Mouse (Mus musculus) heart, postnatal 0 days (tissue): ENCODE data around the gene Higd1b.

Experiments used
- CTCF ChIP-seq: IDR thresholded peaks from 2 replicates; pipeline ENCODE4 v1.5.1; 2016; ENCODE audit warnings: antibody characterized with exemption, control low read depth, low read depth
- EP300 ChIP-seq: IDR thresholded peaks from 2 replicates; pipeline ENCODE4 v1.6.1; 2016; ENCODE audit warnings: antibody characterized with exemption, low read depth

DNA sequence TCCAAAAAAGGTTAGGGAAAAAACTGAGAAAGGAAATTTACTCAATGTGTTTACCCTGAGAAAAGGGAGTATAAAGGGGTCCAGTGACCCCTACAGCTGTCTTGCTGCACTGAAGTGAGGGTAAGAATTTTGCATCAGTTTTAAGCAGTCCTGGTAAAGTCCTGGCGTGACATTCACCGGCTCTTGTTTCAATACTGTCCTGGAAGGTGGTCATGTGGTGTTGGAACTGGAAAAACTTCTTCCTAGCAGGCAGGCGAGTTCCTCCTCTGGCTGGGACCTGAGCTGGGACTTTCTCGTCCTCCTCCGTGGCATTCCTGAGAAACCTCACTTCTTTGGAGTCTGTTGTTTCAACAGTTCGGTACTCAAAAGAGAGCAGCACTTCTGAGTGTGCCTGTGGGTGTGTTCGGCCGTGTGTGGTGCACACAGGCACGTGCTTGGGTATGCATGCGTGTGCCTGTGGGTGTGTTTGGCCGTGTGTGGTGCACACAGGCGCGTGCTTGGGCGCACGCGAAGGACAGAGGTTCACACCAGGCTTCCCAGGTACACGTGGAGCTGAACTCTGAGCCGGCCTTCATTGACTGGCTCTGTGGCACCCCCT lies 2.9 kb upstream of the Higd1b start:
- no peak for TF ChIP-seq CTCF
- no peak for TF ChIP-seq EP300
